Mouse (Mus musculus) thymus, postnatal 36 days (tissue): ENCODE measurements at regions not wholly inside any gene's neighbourhood (a gene's known extent, or its start where the extent isn't known, plus 50 kb on each side); places are given as distances from the start of the nearest gene placed in this dataset.

Experiments used
- DNase-seq, 2 experiments: peaks; one replicate each; pipeline ENCODE4 v3.0.0; 2022; ENCODE audit warnings: mixed read lengths in 2 of 2

DNA sequence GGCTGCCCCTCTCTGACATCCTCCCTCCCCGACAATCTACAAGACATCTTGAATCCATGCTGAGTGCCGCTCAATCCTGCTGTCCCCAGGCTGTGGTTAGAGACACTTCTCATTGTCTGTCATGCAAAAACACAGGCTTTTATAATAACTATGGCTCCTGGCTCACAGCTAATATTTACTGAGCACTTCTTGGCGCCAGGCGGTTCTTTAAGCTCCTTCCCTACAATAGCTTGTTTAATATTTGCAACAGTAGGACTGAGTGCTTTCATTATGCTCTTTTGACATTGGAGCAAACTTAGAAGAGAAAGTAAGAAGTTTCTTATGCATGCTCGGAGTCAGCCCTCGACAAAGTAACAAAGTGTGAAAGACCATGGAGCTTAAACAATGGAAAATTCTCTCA, 151.6 kb upstream of the Irx6 start:
- no peak for DNase-seq

DNA sequence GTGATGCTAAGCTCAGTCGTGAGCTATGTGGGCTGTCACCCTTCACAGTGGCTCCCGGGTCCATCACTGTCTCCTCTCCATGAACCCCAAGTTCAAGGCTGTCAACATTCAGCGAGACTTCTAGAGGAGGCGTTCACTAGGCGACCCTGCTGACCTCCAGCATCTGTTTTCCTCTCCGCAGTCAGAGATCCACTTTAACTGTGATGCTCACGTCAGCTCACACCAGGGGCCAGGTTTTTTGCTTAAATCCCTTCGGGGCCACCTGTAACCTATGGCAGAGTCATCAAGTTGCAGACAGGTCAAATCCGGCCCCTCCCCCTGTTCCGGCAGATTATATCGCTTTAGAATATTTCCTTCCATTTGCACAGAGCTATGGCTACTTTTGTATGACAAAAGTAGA, 144.3 kb upstream of the Irx6 start:
- DNase-seq, result no peak

DNA sequence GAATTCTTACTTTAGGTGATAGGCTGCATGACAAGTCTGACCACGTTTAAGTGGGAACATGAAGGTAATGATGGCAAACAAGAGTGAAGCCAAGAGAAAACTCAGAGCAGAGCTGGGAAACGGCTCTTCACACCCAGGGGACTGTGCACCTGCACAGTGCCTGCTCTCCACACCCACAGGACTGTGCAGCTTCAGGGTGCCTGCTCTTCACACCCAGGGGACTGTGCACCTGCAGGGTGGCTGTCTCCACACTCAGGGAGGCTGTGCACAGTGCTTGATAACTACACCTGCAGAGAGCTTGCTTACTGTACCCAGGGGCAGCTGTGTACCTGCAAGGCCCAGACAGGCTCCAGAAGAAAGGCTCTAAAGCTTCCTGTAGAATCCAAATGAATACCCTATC, 133.5 kb upstream of the Irx6 start:
- peak; percentile 10 to 55 for DNase-seq

DNA sequence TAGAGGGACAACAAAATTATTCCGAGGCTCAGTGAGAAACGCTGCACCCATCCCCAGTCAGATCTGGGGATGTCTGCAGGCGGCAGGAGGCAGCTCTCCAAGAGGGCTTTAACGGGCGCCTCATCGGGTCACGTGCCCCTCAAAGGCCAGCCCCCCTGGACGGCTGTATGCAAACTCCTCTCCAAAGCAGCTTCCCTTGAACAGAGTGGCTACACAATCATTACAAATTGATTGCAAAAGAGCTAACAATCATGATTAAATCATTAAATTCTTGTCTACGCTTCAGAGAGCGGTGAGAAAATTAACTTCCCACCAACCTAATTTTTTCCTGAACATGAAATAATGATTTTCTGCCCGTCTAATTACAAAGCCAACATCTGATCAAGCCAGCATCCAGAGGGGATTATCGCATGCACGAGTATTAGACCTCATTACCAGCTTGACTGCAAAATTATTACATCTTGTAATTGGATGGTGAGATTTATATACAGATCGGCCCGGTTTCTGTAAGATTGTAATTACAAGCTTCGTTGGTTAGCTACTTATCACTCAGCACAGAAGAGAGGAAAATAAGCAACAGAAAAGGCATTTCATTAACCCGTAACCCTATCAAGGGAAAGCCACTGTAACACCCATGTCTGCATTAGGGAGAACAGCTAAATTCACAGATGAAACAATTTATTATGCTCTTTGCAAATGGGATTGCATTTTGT, 128.6 kb upstream of the Irx6 start:
- no peak for DNase-seq

DNA sequence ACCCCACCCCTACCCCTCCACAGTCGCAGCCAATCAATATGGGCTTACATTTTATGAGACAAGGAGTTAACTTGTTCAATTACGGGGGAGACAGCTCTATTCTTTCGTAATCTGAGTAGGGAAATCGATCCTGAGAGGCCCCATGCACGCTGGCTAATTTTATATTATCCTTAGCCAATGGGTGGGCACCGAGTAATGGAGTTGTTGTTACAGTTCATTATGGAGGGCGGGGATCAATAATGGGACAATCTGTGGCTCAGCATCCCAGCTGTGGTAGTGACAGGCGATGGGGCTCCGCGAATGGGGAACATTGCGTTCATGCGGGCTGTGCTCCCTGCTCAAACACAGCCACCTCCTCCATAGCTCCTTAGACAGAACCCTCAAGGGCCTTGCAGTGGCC, 118.9 kb upstream of the Irx6 start:
- no peak for DNase-seq

DNA sequence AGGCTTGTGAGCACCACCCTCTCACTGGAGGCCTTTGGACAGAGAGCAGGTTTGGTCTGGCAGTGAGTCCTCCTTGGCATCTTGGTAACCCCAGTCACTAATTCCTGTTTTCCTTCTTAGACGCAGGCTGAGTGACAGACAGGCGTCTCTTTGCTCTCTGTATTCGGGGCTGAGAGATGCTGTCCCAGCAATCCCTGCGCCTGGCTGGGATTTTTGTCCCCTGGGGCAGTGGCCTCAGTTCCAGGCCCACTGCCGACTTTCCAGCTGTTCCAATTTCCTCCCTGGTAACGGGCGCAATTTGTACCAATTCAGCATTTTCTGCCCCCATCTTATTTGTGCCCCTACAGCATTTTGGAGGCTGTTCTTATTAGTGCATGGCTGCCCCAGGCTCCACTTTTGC, 118.5 kb upstream of the Irx6 start:
- DNase-seq, result no peak

DNA sequence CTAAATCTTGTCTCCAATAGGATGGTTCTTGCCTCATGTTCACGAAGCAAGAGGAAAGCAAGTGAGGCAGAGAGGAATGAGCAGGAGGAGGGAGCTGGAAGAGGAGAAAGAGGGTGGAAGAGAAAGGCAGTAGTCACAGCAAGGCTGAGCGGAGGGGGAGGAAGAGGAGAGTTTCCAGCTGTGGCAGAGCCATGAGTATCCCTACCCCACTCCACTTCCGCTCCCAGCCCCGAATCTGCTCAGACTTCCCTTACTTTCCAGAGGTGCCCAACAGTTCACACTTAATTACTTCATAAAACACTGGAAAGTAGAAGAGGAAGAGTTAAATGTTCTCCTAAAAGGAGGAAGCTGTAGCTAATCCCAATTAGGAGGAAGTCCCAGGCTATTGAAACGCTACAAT, 111.6 kb upstream of the Irx6 start:
- DNase-seq, result no peak

DNA sequence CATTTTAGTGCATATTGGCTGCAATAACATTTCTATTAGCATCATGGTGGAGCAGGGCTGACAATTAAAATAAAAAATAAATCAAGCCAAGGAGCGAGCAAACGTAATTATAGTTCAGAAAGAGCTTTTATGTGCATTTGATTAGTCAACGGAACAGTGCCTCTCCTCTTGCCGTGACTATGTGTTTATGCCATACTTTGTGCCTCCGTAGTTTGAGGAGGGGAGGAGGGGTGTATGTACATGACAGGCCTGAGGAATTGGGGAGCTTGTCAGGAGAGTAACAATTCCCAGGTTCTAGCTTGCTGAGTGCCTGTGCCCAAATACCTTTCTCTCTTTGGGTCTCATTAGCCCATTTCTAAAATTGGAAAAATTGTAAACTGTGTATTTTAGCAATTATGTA, 111.1 kb upstream of the Irx6 start:
- no peak for DNase-seq

DNA sequence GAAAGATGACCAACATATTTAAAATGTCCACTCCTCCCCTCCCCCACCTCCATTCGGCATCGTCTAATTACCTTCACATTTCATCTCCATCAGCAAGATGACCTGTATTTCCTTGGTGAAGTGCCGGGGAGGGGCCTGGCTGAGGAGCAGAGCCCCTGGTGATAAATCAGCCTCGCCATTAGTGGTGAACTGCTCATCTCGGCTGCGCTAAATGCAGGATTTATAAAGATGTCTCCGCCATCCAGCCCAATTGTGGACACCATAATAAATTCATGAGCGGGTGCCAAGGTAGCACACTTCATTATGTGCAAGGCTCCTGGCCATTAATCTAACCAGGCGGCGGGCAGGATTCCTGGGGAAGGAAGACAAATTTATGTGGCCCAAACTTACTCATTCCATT, 104.4 kb upstream of the Irx6 start:
- DNase-seq, result no peak

DNA sequence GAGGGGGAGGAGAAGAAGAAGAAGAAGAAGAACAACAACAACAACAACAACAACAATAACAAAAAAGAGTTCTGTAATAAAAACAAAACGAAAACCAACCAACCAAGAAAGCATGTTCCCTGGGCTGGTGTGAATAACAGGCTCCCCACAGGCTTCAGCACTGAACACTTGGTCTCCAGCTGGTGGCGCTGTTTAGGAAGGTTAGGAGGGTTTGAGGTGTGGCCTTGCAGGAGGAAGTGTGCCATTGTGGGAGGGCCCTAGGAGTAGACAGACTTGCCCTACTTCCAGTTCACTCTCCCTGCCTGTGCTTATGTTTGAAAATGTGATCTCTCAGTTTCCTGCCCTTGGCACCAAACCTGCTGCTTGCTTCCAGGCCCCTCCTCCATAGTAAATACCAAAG, 94.6 kb upstream of the Irx6 start:
- no peak for DNase-seq

DNA sequence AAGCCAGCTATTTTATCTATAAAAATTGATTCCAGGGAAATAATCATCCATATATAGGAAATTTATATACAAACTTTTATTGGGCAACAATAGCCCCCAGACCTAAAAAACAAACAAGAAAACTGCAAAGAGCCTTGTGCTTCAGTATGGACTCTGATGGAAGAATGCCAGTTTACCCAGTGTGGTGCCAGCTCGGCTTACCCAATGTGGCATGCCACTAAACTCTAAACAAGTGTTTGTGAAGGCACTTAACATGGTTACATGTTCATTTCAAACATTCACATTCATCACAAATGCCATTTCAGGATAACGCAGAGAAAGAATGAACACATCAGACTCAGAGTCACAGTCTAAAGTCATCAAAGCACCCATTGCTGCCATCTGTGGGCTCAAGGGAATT, 93.0 kb upstream of the Irx6 start:
- no peak for DNase-seq

DNA sequence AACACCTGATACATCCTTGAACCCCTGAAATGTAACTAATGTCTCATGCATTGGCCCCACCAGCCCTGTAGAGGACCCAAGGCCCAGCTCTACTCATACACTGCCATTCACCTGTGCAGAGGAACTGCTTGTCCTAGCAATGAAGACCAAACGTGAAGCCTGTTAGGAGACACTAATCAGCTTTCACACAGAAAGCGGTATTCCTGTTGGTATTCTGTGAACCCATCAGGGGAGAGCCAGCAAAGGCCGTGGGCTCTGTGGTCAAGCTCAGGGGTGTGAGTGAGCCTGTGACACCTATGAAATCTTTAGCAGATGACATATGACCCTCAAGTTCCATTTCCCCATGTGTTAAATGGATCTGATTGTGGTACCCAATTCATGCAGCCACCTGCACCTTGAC, 73.3 kb upstream of the Irx6 start:
- no peak for DNase-seq

DNA sequence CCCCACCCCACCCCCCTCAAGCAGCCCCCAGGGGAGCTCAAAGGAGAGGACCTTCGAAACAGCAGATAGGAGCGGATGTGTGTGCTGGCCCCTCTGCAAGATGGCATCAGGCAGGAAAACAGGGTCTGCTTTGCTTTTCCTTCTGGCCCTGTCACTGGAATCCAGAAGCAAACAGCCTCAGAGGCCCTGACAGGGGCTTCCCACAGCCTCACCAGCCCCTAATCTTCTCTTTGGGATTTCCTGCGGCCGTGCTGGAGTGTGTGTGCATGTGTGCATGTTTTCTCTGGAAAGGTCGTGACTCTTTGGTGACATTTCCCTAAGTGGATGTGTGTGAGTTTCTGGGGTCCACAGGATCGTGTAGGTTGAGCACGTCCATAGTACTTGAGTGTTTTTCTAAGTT, 71.1 kb upstream of the Irx6 start:
- DNase-seq, result no peak

DNA sequence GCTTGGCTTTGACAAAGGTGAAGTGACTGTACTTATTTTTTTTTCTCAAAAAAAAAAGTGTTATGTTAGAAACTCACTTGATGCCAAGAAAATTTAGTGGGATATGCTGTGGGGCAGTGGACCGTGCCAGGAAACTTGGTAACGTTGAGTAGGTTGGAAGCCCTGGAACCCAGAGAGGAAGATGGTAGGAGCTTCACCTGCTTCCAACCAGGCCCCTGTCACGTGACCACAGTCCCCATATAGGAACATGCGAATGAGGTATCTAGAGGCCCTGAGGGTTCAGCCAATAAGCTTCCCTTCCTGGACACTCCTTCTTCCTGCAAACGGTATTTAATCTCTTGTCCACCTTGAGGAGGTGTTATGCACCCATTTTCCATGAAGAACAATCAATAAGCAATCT, 68.5 kb upstream of the Irx6 start:
- no peak for DNase-seq

DNA sequence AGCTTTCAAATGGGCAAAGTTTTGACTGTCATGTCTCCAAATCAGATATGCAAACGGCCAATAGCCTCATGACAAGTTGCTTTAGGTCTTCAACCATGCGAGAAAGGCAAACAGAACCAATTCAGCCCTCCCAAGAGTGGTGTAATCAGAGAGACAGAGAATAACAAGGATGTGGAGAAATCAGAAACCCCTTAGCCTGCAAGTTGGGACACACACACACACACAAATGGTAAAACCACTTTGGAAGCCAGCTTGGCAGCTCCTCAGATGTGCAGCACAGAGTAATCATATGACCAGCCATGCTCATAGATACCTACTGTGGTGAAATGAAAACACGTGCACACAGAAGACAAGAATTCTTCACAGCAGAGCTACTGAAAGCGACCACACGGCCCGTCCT, 66.5 kb upstream of the Irx6 start:
- DNase-seq, result no peak

DNA sequence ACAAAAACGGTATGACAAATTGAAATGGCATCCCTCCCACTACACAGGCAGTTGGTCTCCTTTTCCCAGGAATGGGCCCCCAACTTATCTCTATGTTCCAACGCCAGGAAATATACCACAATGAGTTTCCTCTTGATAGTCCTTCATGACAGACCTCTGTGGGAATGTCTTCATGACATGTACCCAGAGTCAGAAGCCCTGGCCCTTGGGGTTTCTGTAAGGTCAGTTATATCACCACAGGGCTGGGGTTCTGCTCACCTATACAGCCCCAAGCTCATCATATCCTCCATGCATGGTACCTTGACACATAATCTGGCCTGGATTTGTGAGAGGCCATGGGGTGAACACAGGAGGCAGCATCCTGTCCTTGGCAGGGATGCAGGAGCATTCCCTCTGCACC, 64.2 kb upstream of the Irx6 start:
- DNase-seq, result no peak

DNA sequence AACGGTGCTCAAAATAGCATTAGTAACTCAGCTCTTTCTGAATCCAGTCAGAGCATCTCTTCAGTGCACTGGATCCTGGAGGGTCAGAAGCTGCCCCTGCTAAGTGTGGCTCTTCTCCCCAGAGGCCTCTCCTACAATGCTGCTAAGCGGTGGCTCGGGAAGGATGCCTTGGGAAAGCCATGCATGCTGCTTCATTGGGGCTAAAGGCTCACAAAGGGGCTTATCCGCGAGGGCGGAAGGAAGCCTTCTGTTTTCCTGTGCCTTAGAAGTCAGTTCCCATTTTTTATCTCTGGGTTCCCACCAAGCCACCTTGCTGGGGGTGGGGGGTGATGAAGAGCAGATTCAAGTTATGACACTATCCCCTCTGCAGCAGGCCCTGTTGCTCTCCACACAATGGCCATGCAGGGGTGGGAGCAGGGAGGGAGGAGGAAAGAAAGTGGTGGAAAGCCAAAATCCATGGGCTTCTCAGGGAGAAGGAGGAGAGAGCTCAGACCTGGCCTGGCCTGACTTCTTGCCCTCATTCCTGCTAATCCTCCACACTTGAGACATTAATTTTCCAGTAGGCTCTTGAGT, 63.5 kb upstream of the Irx6 start:
- DNase-seq, result no peak

DNA sequence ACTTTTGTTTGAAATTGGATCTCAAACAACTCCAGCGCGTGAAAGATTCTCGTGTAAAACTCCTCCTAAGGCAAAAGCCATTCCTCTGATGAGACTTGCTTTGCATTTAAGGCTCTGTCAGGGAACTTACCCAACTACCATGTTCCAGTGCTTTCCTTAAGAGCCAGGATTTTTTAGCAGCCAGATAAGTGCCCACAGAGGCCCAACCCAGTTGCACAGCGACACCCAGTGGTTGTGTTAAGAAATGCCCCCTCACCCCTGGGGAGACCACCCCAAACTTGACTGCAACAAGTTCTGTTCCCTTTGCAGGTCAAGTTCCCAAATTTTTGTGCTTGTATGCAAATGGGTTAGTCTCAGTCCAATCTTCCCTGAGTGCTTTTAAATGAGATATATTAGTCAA, 60.6 kb upstream of the Irx6 start:
- peak; percentile 12 to 18 for DNase-seq

DNA sequence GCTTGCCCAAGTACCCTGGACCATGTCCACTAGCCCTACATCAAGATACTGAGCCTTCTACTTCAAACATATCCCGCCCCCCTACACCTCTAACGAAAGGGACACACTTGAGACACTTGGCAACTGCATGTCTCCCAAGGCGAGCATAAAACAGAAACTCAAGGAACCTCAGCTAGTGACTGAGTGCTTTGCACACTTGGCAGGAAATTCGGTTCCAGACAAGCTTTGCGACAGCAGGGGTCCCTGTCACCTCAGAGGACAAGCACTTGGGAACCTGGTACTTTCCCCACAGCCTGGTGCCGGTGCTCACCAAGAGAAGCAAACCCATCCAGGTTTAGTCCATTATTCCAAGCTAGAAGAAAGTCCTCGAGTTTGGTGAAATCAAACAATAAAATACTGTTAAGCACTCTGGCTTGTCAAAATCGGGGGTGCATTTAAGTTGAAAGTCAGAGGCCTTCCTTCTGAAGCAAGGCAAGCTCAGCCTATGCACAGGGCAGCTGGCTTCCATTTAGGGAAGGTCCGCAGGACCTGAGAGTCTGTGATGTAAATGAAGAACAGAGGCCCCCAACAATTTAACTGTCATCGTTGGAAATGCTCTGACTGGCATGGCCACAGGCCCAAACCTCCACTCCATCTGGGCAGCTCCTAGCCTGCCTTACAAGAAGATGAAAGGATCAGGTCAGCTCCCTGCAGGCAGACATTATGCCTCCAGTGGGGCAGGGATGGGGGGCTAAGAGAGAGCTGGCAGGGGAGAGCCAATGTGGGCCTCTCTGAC, 57.6 kb upstream of the Irx6 start:
- DNase-seq, result no peak

DNA sequence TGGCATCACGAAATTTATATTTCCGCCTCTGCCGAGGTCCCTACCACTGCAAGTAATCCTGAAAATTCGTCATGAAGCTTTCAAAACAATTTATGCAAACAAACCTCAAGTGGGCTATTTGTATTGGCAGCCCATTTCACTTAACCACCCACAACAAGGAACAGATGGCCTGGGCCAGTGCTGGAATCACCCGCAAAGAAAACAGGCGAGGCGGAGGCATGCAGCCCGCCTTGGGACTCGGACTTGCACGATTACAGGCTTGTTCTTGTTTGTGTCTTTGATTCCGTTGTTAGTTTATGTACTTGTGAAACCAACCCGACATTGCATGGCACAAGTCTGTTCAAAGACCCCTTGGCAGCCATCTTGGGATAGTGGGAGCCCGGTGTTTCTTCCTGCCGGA, 55.8 kb upstream of the Irx6 start:
- no peak for DNase-seq
